Mouse (Mus musculus) left cerebral cortex, adult 2 months (tissue): ENCODE results near the gene Gm15013. TPM values are rescaled to one million over a fixed set of nuclear protein-coding genes. Genes with fewer than 3 reads are reported as not detected.
A peak's percentile ranks its signal among the peaks of the same experiment; 100 is the strongest.
"Not testable (repeated sequence)": the region's sequence is repeated elsewhere in the genome, so short reads cannot be mapped to it uniquely, and the experiment has no call there.

Experiments
- DNase-seq, 2 experiments: peaks; one replicate each; pipeline ENCODE4 v3.0.0; 2021 to 2022; ENCODE audit warnings: low spot score in 2 of 2, mixed read lengths in 1 of 2; ENCODE audit errors: extremely low spot score in 1 of 2
- H3K27ac ChIP-seq: fragments of 200-600 bp; 2 replicates; pipeline ENCODE4 v1.8.1; 2022
- H3K4me3 ChIP-seq: fragments of 200-600 bp; 2 replicates; pipeline ENCODE4 v1.8.1; 2022
- CTCF ChIP-seq: fragments of 200-600 bp; IDR thresholded peaks from 2 replicates; pipeline ENCODE4 v1.8.1; 2022; ENCODE audit warnings: antibody characterized with exemption, mild to moderate bottlenecking, moderate library complexity
- intact Hi-C: fragments of 180-260 bp; cut with DNase I; formaldehyde crosslinking; loops from one replicate; pipeline ENCODE4 v1.15.1; 2025
- long read RNA-seq, 2 experiments: library from polyadenylated mRNA; stranded (forward); transcript quantifications; one replicate each; pipeline ENCODE4 v2.0.0; 2021; ENCODE audit warnings: borderline mapping rate in 2 of 2
- total RNA-seq, 2 experiments: library from RNA; stranded (reverse); gene quantifications; 2 replicates each; pipeline ENCODE4 v1.2.3; 2021

Gm15013 gene
- not detected for total RNA-seq
- long read RNA-seq, experiment 1: 0 reads
- long read RNA-seq, experiment 2: 0 reads

- intact Hi-C loops: no loop called here
- Histone ChIP-seq H3K27ac (no peak within 1 kb of the TSS), H3K4me3 (no peak within 1 kb of the TSS)
- DNase-seq: no peak
- TF ChIP-seq CTCF: no peak
These were observed at the start of gene Gm15013 for GRCm38 (mm10) chrX:139714381-139714780. Gene Gm15013, minus strand, starts transcription at chrX:139714481.

- no peak for DNase-seq
- Histone ChIP-seq H3K27ac (no peak overlapping the region), H3K4me3 (no peak overlapping the region)
- intact Hi-C loops: loop anchor here (2.0 kb wide), 2 partner anchors 344 to 392 kb away; no protein-coding TSS in a partner anchor
- TF ChIP-seq CTCF: peak; percentile 69
These were observed 48.3 kb upstream of the Gm15013 start for GRCm38 (mm10) chrX:139762546-139762945.

- H3K4me3 ChIP-seq, H3K27ac ChIP-seq, intact Hi-C loops, DNase-seq: not testable (repeated sequence)
These were observed 44.4 kb upstream of the Gm15013 start for GRCm38 (mm10) chrX:139758634-139759033.

- DNase-seq: peak in 1 of 2 experiments; percentile 20
- TF ChIP-seq CTCF: peak; percentile 65
- no peak overlapping the region for H3K27ac ChIP-seq
- intact Hi-C loops: no loop called here
- H3K4me3 ChIP-seq: no peak overlapping the region
These were observed 37.6 kb upstream of the Gm15013 start for GRCm38 (mm10) chrX:139751855-139752254.

- no peak overlapping the region for H3K27ac ChIP-seq
- TF ChIP-seq CTCF: no peak
- no peak overlapping the region for H3K4me3 ChIP-seq
- DNase-seq: no peak
- intact Hi-C loops: no loop called here
These were observed 22.8 kb upstream of the Gm15013 start for GRCm38 (mm10) chrX:139737066-139737465.

GRCm38 (mm10) chrX:139730541-139730940, 16.3 kb upstream of the Gm15013 start:
- no peak for DNase-seq
- intact Hi-C loops: no loop called here
- H3K27ac ChIP-seq: no peak overlapping the region
- TF ChIP-seq CTCF: no peak
- H3K4me3 ChIP-seq: no peak overlapping the region

- intact Hi-C loops: no loop called here
- H3K27ac ChIP-seq: no peak overlapping the region
- no peak for TF ChIP-seq CTCF
These were observed 8.1 kb upstream of the Gm15013 start for GRCm38 (mm10) chrX:139722350-139722749.

GRCm38 (mm10) chrX:139684775-139685695, 29.2 kb downstream of the Gm15013 start, which contains the start of gene Tbc1d8b:
Gene Tbc1d8b, plus strand, starts transcription at chrX:139684996.
- Histone ChIP-seq H3K4me3 (peak within 1 kb of the TSS; percentile 54), H3K27ac (no peak within 1 kb of the TSS)
- intact Hi-C loops: loop anchor here (2.0 kb wide), 1 partner anchor 74 kb away; no protein-coding TSS in a partner anchor
- DNase-seq: peak; percentile 56 to 65
- TF ChIP-seq CTCF: no peak

More at GRCm38 (mm10) chrX:139722350-139722749, 8.1 kb upstream of the Gm15013 start:
- no peak for DNase-seq
- no peak overlapping the region for H3K4me3 ChIP-seq

GRCm38 (mm10) chrX:139684410-139684774, 29.9 kb downstream of the Gm15013 start:
- no peak overlapping the region for H3K27ac ChIP-seq
- intact Hi-C loops: loop anchor here (2.0 kb wide), 1 partner anchor 74 kb away; no protein-coding TSS in a partner anchor
- DNase-seq: no peak
- peak overlapping the region; percentile 54 for H3K4me3 ChIP-seq
- no peak for TF ChIP-seq CTCF

- intact Hi-C loops: loop anchor here (2.0 to 5.0 kb wide), 2 partner anchors 249 to 293 kb away; no protein-coding TSS in a partner anchor
- no peak for DNase-seq
These were observed 48.5 kb downstream of the Gm15013 start for GRCm38 (mm10) chrX:139665829-139666228.

More at GRCm38 (mm10) chrX:139665829-139666228, 48.5 kb downstream of the Gm15013 start:
- peak; percentile 43 for TF ChIP-seq CTCF
- Histone ChIP-seq H3K27ac (no peak overlapping the region), H3K4me3 (no peak overlapping the region)

Other genes starting within 250 kb of the Gm15013 start
- gene D330045A20Rik, start 234.1 kb downstream of the Gm15013 start, total RNA-seq: under 1 TPM; 0.26 to 0.59 TPM
- 10 to 100 TPM; 12.4 to 15.1 TPM for gene Rnf128, start 151.2 kb downstream of the Gm15013 start, total RNA-seq
- gene Tbc1d8b, start 29.5 kb downstream of the Gm15013 start, total RNA-seq: 1 to 10 TPM; 3.6 to 4.2 TPM
- not detected for gene Ripply1, start 67.9 kb upstream of the Gm15013 start, total RNA-seq
- gene Cldn2, start 86.3 kb upstream of the Gm15013 start, total RNA-seq: under 1 TPM; 0.44 to 0.57 TPM
- gene Morc4, start 157.2 kb upstream of the Gm15013 start, total RNA-seq: 1 to 10 TPM; 3.2 to 4.8 TPM